Mouse (Mus musculus): ENCODE measurements at regions not wholly inside any gene's neighbourhood (a gene's known extent, or its start where the extent isn't known, plus 50 kb on each side); places are given as distances from the start of the nearest gene placed in this dataset.
A peak's percentile ranks its signal among the peaks of the same experiment; 100 is the strongest.

GRCm38 (mm10) chr17:84107497-84107896 is 80.2 kb downstream of the Zfp36l2 start:
- DNase-seq, result no peak

DNA sequence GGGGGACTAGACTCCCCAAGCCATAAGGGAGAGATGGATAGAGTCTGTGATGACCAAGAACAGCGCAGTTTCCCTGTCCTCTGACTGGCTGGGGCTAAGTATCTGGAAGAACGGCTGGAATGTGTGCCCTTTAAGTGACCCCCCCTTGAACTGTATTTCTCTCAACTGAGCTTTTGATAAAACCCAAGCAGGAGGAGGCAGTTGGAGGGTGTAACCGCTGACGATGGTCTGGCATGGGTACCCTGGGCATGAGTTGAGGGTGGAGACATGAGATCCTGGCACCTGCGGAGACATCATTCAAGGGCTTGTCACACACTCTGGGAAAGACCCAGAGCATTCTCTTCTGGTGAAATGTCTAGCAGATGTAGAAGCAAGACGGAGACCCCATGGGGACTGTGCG is 83.5 kb downstream of the Zfp36l2 start:
- no peak for DNase-seq

GRCm38 (mm10) chr17:84103344-84103743 is 84.4 kb downstream of the Zfp36l2 start:
- DNase-seq, result no peak

DNA sequence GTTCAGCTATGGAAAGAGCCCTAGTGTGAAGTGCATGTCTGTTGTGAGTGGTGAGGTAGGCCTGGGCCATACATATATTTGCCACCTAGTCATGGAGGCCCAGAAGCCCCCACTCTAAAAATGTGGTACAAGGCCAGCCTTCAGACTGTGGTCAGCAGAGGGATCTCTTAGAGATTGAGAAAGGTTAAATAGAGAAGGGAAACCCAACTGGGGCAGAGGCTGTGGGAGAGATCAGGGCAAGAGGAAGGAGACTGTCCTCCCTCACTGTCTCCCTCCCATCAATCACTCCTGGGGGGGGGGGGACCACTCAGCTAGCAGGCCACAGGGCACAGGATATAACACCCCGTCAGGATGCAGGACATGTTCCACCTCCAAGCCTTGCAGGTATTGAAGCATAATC is 86.1 kb downstream of the Zfp36l2 start:
- DNase-seq, result no peak

DNA sequence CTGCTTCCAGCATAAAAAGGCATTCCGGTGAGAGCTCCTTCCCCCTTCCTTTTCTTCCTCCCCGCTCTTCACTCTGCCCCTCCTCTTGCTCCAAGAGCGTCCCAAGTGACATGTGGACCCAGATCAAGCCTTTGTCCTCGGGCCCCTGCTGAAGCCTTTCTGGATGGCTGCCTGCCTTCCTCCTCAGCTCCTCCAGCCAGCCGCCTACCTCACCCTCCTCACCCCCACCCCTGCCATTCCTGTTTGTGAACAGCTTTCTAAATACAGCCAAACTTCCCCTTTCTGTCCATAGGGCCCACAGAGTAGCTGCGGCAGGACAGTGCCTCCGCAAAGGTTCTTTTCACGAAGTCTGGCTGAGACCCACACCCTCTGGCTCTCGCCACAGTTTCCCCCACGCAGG is 87.2 kb downstream of the Zfp36l2 start:
- peak in 1 of 2 experiments; percentile 56 for DNase-seq

DNA sequence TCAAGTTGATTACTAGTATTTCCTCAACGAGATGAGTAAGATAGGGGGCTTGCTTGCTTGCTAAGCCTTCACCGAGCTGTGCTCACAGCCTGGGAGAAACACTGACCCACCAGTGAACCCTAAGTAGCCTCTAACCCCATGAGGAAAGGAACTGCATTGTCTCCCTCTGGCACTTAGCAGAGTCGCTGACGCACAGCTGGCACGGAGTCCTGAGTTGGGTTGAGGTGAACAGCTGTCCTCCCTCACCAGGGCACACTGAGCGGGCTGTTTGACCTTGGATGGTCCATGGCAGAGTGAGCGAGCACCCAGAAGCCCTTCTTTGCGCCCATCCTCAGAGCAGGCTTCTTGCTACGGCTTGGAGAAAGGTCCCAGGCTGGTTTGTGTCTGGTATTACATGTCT is 88.0 kb downstream of the Zfp36l2 start:
- DNase-seq, result peak in 1 of 2 experiments; percentile 45

- DNase-seq, result no peak
These were observed 89.8 kb downstream of the Zfp36l2 start for GRCm38 (mm10) chr17:84097871-84098430.

- DNase-seq, result no peak
These were observed 90.5 kb downstream of the Zfp36l2 start for GRCm38 (mm10) chr17:84097286-84097685.

GRCm38 (mm10) chr17:84096345-84097260 is 91.1 kb downstream of the Zfp36l2 start:
- DNase-seq, result peak in 1 of 2 experiments; percentile 61

DNA sequence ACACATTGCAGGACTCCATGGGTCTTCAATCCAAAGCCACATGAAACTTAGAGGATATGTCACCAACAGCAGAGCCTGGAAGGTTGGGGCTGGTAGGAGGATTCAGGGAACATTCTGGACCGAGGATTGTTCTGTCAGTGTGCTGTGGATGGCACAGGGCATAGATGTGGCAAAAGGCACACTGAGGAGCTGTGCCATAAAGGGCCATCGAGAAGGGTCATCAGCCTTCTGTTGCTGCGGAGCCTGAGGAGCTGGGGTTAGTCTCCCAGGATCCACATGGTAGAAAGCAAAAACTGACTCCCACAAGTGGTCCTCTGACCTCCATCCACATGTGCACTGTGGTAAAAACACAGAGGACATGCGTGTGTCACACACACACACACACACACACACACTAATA is 91.9 kb downstream of the Zfp36l2 start:
- DNase-seq, result no peak

GRCm38 (mm10) chr17:84095089-84095488 is 92.7 kb downstream of the Zfp36l2 start:
- DNase-seq, result no peak

GRCm38 (mm10) chr17:84086394-84086793 is 101.4 kb downstream of the Zfp36l2 start:
- no peak for DNase-seq

- peak; percentile 60 to 75 for DNase-seq
These were observed 102.0 kb downstream of the Zfp36l2 start for GRCm38 (mm10) chr17:84085721-84086120.

GRCm38 (mm10) chr17:84085232-84085631 is 102.5 kb downstream of the Zfp36l2 start:
- peak in 1 of 2 experiments; percentile 29 for DNase-seq

GRCm38 (mm10) chr17:84083307-84084263 is 104.2 kb downstream of the Zfp36l2 start:
- peak; percentile 52 to 62 for DNase-seq

- no peak for DNase-seq
These were observed 105.2 kb downstream of the Zfp36l2 start for GRCm38 (mm10) chr17:84082571-84082970.

DNA sequence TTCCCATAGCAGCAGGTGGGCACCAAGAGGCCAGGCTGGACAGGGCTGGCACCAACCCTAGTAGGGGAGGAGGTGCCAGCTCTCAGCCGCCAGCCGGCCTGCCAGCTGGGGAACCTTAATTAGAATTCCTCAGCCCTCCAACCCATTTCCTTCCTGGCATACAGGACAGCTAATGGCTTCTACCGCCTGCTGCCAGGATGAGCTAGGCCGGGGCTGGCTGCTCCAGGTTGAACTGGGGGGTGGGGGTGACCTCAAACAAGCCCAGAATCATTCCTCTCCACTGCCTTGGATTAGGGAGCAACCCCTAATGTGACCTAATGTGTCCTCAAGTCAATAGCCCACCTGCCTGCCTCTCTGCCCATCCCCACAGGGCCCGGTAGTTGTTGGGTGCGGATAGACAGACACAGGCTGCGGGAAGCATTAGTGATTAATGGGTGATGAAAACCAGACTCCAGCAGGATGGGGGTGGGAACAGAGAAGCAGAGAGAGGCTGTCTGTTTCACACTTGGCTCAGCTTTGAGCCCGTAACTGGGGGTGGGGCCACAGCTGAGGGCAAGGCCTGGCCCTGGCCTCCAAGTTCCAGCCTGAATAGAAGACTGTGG is 105.9 kb downstream of the Zfp36l2 start:
- DNase-seq, result peak; percentile 65 to 66

GRCm38 (mm10) chr17:84075081-84075938 is 112.4 kb downstream of the Zfp36l2 start:
- DNase-seq, result peak in 1 of 2 experiments; percentile 24

DNA sequence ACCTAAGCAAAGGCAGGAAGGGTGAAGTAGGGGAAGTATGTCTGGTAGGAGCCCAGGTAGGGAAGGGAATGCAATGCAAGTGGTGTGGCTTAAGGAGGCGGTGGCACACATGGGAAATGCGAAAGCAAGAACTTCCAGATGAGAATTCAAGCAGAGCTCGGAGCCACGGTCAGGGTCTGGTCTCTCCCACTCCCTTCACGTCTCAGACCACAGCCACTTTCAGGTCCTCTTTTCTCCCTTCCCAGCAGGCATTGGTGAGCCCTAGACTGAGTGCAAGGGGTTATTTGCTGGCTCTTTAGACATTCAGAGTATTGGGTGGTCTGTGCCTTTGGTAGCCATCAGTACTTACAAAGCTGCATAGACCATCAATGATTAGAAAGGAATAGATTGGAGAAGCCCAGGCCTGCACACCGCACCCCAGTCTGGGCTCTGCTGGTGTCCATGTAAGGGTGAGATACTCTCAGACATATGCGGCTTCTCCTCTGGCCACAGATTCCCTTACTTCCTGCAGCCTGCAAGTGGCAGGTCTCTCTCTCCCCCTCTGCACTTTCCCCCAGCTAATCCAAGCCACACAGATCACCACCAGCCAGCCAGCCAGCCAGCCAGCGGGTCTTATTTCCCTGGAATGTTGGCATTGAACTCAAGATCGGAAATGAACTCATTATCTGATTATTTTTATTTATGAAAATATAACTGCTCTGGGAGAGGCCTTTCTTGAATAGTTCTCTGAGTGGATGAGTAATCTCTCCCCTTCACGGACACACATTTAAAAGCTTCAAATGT is 113.6 kb downstream of the Zfp36l2 start:
- DNase-seq, result peak; percentile 50 to 53

DNA sequence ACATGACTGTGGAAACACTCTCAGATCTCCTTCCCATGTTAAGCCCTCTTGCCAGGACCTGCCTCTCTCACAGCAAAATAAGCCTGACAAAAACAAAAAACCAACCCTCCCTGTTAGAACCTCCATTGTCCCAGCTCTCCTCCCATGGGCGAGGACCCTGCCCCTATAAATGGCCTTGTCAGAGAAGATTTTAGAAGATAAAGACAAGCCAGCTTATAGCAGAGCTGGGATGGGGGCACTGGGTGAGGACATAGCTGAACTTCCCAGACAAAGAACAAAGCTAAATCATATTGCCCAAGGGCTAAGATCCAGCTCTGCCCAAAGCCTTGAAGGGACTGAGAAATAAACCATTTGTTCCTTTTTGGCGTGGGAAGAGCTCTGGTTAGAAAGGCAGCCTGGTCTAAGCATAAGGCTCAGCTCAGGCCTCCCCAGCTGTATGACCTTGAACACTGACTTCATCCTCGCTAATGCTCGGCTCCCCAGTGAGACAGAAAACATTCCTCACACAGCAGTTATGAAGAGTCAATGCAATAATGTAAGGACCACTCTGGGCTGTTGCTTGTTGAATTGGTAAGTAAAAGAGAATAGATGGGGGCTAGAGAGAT is 115.2 kb downstream of the Zfp36l2 start:
- no peak for DNase-seq

All from kidney, postnatal 36 days (tissue).